Mouse (Mus musculus): ENCODE measurements around the gene Mab21l2.

The Mab21l2 gene

GRCm38 (mm10) chr3:86548091-86549015 lies at the start of gene Mab21l2:
Gene Mab21l2 (minus strand): TSS chr3:86548629.
- DNase-seq (ENCODE audit: low spot score) = peak; percentile 53

- DNase-seq (ENCODE audit: low spot score) = no peak
Observed at GRCm38 (mm10) chr3:86575312-86575711, 26.9 kb upstream of the Mab21l2 start.

- DNase-seq (ENCODE audit: low spot score) = no peak
Observed at GRCm38 (mm10) chr3:86572519-86573244, 24.3 kb upstream of the Mab21l2 start.

- DNase-seq (ENCODE audit: low spot score) = no peak
Observed at GRCm38 (mm10) chr3:86571518-86571917, 23.1 kb upstream of the Mab21l2 start.

DNA sequence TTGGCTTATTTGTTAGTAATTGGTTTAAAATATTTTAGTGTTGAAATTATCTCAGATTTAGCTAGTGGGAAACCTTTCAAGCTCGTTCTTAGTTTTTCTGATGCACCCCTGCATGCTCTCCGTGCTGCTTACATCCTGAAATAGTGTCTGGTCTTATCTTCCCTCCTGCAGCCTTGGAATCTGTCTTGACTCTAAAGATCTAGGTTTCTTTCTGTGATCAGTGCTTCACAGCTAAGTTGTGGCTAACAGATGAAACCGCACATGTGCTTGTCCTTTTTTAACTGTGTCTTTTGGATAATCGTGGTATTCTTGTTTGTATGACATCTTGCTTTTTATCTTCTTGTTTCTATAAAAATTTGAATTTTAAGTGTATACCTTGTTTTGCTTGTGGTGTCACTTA lies 18.9 kb upstream of the Mab21l2 start:
- no peak for DNase-seq (ENCODE audit: low spot score)

GRCm38 (mm10) chr3:86561396-86561795 lies 13.0 kb upstream of the Mab21l2 start:
- no peak for DNase-seq (ENCODE audit: low spot score)

DNA sequence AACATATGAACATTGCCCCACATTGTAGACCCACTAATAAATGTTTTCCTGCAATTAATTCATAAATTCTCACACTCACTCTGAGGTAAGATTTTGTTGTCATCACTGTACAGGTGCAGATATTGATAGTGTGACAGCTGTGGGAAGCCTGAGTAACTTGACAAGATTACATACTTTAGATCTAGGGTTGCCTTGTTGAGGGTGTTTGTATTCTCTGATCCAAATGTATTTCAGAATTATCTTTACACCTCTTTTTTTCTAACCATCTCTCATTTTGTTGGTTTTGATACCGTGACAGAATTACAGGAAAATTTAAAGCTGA lies 12.6 kb upstream of the Mab21l2 start:
- DNase-seq (ENCODE audit: low spot score) = no peak

DNA sequence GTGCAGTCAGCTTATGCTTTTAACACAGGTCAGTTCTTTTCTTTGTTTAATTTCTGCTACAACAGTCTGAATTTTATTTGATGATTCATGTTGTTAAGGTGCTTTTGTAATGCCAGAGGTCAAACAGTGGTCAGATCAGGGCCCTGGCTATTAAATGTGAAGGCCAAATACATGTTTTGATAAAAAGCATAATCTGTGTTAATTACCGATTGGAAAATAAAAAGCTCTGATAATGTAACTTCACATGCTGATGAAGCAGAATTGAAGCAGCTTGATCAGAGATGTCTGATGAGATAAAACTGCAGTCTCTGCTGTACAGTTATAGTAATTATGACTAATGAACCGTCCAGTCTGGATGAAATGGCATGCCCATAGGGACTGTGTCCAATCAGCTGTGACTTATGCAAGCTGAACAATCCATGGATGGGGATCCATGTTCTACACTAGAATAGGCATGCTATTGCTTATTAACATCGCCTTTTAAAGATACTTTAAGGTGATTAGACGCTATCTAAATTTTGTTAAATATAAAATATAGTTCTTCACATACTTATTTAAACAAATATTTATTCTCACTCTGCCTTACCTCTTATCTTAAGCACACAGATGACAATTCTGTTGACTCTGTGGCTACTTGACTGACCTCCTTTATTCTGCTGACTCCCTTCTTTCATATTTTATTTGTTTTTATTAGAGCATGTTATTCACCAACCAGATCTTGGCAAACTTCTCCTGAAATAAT lies 12.0 kb upstream of the Mab21l2 start:
- DNase-seq (ENCODE audit: low spot score) = no peak

GRCm38 (mm10) chr3:86559635-86560034 lies 11.2 kb upstream of the Mab21l2 start:
- no peak for DNase-seq (ENCODE audit: low spot score)

DNA sequence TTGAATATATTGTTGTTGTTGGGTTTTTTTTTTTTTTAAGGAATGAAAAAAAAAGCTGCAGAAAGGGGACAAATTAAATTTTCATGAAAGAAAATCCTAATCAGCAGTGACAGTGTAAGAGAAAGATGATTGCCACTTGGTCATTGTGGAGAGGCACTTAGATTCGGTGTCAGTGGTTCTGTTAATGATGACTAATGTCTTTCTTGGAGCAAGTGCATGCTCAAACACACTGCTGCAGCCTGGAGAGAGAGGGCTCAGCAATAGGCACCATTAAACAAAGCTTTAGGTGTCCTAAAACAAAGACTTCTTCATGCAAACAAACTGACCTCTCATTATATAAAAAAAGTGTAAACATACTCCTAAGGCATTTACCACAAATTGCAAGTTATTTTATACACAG lies 10.5 kb upstream of the Mab21l2 start:
- no peak for DNase-seq (ENCODE audit: low spot score)

GRCm38 (mm10) chr3:86552170-86552569 lies 3.7 kb upstream of the Mab21l2 start:
- DNase-seq (ENCODE audit: low spot score) = no peak

DNA sequence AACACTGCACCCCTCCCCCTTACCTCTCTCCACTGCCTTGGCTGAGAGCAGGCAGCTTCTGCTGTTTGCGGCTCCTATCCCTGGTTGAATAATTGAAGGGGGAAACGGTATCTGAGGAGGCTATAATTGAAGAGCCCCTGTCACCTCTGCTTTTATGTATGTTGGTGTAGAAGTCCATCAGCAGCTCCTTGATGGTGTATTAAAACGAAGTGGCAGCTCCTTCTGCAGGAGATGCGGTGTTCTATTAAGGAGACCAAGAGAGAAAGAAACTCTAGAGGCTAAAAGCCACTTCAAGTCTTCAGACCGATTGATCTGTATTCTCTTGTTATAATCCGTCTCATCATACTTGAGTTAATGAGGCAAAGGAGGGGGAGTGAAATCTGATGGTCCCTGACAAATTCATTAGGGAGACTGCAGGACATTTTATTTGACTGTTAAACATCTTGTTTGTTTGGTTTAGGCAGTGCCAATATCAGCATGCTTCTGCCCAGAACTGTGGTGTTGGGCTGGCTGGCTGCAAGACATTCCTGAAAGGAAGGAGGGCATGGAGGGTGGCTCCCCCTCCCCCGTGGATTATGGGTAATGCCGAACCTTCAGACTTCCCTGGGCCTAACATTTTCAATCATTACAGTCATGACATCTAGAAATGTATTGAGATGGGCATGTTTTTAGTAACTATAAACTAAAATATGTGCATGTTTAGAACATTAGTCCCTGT lies 2.7 kb upstream of the Mab21l2 start:
- no peak for DNase-seq (ENCODE audit: low spot score)

- DNase-seq (ENCODE audit: low spot score) = no peak
Observed at GRCm38 (mm10) chr3:86550301-86551010, 2.0 kb upstream of the Mab21l2 start.

- no peak for DNase-seq (ENCODE audit: low spot score)
Observed at GRCm38 (mm10) chr3:86547251-86547791, 1.1 kb downstream of the Mab21l2 start.

- DNase-seq (ENCODE audit: low spot score) = peak; percentile 61
Observed at GRCm38 (mm10) chr3:86546471-86547250, 1.8 kb downstream of the Mab21l2 start.

GRCm38 (mm10) chr3:86545945-86546344 lies 2.5 kb downstream of the Mab21l2 start:
- no peak for DNase-seq (ENCODE audit: low spot score)

DNA sequence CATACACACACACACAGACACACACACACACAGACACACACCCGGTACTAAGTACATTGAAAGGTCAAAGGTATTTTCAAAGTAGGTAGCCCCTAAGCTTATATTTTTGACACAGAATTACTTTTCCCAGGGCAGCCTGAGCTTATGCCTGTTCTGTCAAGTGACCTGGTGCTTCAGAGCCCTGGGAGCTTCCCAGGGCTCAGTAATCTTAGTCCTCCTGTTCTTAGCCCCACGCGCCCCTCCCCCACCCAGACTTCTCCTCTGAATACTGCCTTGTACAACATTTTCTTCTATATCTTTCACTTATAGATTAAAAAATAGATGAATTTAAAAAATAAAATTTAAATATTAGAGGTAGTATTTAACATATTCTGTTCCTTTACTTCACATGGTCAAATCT lies 3.6 kb downstream of the Mab21l2 start:
- DNase-seq (ENCODE audit: low spot score) = no peak

- DNase-seq (ENCODE audit: low spot score) = no peak
Observed at GRCm38 (mm10) chr3:86541863-86542397, 6.5 kb downstream of the Mab21l2 start.

DNA sequence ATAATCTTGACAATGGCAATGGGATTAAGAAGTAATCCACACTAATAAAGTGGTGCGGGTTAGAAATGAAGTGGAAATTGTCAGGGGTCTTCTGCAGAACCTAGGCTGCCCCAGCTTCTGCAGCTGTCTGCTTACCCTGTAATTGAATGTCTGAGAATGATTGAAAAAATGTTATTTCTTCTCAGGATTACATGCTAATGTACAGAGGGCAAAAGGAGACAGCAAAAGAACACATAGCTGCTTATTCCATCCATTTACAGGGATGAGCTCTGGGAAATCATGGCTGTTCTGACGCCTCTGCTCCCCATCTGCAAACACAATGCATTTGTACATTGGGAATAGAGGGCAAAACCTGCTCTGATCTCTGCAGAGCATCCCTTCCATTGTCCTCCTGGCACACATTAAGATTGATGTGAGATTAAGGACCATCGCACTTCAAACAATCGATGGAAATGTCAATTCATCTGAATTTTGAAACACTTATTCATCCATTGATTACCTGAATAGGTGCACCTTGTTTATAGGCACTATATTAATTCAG lies 7.3 kb downstream of the Mab21l2 start:
- no peak for DNase-seq (ENCODE audit: low spot score)

All from testis, postnatal 14 days (tissue).